Mouse (Mus musculus) limb, embryonic 14.5 days (tissue): ENCODE data around the gene Syne2. TPM values are rescaled to one million over a fixed set of nuclear protein-coding genes. Genes with fewer than 3 reads are reported as not detected.

Experiments used
- ATAC-seq: fragments of 200-750 bp; cut with Nextera tagmentation; 2 replicates; pipeline ENCODE4 v1.8.0; 2017; ENCODE audit warnings: low read depth, moderate number of reproducible peaks, moderate TSS enrichment; ENCODE audit not compliant: low FRiP score
- DNase-seq: peaks from one replicate; pipeline ENCODE4 v3.0.0-alpha.2; 2015; ENCODE audit warnings: low spot score
- H3K27ac ChIP-seq: fragments of 300-500 bp; sonication (generic); replicated peaks from 2 replicates; pipeline ENCODE4 v1.5.1; 2014; ENCODE audit warnings: low read depth, mild to moderate bottlenecking, low read length, moderate library complexity, mixed read lengths
- H3K27me3 ChIP-seq: fragments of 300-500 bp; sonication (generic); 2 replicates; pipeline ENCODE4 v1.6.1; 2014; ENCODE audit warnings: low read length, mixed read lengths; ENCODE audit not compliant: control insufficient read depth, insufficient read depth
- H3K36me3 ChIP-seq: fragments of 300-500 bp; sonication (generic); 2 replicates; pipeline ENCODE4 v1.6.1; 2014; ENCODE audit warnings: mild to moderate bottlenecking, low read length, moderate library complexity, mixed read lengths; ENCODE audit not compliant: control insufficient read depth, insufficient read depth
- H3K4me1 ChIP-seq: fragments of 300-500 bp; sonication (generic); 2 replicates; pipeline ENCODE4 v1.6.1; 2014; ENCODE audit warnings: antibody characterized with exemption, low read length, mixed read lengths; ENCODE audit not compliant: control insufficient read depth, insufficient read depth
- H3K4me2 ChIP-seq: fragments of 300-500 bp; sonication (generic); replicated peaks from 2 replicates; pipeline ENCODE4 v1.6.1; 2014; ENCODE audit warnings: low read depth, mild to moderate bottlenecking, low read length, moderate library complexity; ENCODE audit not compliant: severe bottlenecking
- H3K4me3 ChIP-seq: fragments of 300-500 bp; sonication (generic); replicated peaks from 2 replicates; pipeline ENCODE4 v1.5.1; 2014; ENCODE audit warnings: low read length
- H3K9ac ChIP-seq: fragments of 300-500 bp; sonication (generic); 2 replicates; pipeline ENCODE4 v1.6.1; 2014; ENCODE audit warnings: mild to moderate bottlenecking, low read depth, low read length, moderate library complexity; ENCODE audit not compliant: severe bottlenecking
- H3K9me3 ChIP-seq: fragments of 300-500 bp; sonication (generic); 2 replicates; pipeline ENCODE4 v1.6.1; 2016; ENCODE audit warnings: low read length; ENCODE audit not compliant: control insufficient read depth
- POLR2A ChIP-seq: fragments of 200-500 bp; IDR thresholded peaks from 2 replicates; pipeline ENCODE4 v1.8.0; 2012; ENCODE audit warnings: inconsistent platforms, mild to moderate bottlenecking, moderate library complexity, borderline replicate concordance; ENCODE audit not compliant: insufficient read depth, insufficient read length; ENCODE audit errors: extremely low read depth
- WGBS: fragments of 180-500 bp; shearing (Covaris S2); extraction: QIAGEN DNeasy Blood & Tissue Kit; methylation state at CpG from one replicate; pipeline ENCODE4 v1.1.7; 2014; 5-methylcytosine and 5-hydroxymethylcytosine counted together
- polyA plus RNA-seq, 2 experiments: library from polyadenylated mRNA; depleted of rRNA in 1 of 2; stranded (reverse) in 1 of 2; unstranded in 1 of 2; fragments of >200 nt; fragmentation: Nextera tagmentation in 1 of 2; extraction: Ambion mirVana in 1 of 2; gene quantifications; 2 replicates each; pipeline versions ENCODE4 v1.2.1 to v1.2.3; 2012 to 2014

The Syne2 gene
- polyA plus RNA-seq, 2 experiments = 41.5 to 48.0 TPM

DNA sequence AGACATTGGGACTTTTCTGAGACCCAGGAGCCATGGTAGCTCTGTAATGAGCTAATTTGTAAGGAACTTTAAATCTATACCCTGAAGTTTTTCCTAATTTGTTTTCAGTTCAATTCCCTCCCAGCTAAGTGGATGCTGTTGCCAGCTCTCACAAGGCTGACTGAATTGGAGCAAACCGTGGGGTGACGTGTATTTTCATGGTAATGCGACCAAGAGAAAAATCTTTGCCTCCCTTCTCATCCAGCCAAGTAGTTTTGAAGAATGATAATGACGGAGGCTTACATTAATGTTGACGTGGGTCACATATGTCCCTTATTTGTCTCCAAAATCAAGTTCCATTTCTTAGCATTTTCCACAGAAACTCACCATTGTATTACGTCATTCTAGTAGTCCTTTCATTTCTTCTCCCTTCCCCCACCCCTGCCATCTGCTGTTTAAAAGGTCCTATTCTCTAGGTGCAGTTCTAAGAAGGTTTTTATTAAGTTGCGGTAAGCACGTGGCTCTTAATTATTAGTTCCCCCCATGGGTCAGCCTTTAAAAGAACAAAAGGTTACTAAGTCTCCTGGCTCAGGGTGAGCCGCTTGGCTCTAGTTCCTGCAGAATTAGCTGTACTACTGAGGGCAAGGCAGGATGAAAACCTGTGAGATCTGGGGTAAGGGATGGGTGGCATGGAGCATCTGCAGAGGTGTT is 55.8 kb downstream of the Syne2 start:
- Histone ChIP-seq H3K27ac (peak overlapping the region; percentile 43; the same call in 1 of the 2 replicates), H3K4me2 (peak overlapping the region; percentile 18; the same call in 1 of the 2 replicates), H3K9ac (no peak overlapping the region), H3K4me1 (peaks cover 23% of the 10 kb centered on the region), H3K27me3 (no peaks in the 10 kb centered on the region), H3K36me3 (no peaks in the 10 kb centered on the region; the same call in 1 of the 2 replicates), H3K9me3 (no peaks in the 10 kb centered on the region), H3K4me3 (no peak overlapping the region)
- no peak for ATAC-seq
- DNase-seq = no peak
- no peak for TF ChIP-seq POLR2A
- WGBS = 27% methylated on average over 9 of the region's 9 CpGs

DNA sequence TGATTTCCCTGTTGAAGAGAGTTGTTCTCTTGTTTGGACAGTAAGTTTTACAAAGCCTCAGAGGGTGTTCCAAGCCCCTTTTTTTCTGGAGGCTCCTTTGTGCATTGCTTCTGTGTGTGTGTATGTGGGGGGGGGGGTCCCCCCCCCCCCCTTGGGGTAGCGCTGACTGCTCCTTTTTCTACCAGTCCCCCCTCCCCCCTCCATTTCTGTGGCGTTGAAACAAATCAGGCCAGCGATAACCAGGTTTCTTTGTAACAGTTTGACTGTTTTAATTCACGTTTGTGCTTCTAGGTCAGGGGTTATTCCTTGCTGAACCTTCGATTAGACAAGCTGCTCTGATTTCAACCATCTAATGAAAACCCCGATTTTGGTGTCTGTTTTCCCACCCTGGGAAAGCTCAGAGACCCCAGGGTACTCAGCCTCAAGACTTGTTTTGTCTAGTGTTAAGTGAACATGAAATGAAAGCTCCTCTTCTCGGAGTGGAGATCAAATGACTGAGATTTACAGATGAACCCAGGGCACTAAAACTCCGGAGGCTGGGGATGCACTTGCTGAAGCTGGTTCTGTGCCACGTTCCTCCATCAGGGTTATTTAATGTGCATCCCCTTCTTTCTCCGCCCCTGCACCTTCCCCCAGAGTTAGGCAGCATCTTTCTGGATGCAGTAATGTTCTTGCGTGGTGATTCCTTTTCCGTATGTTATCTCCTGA is 56.5 kb downstream of the Syne2 start:
- Histone ChIP-seq H3K27me3 (no peaks in the 10 kb centered on the region), H3K4me3 (no peak overlapping the region), H3K9ac (no peak overlapping the region), H3K27ac (peak overlapping the region; percentile 43; the same call in 1 of the 2 replicates), H3K9me3 (no peaks in the 10 kb centered on the region), H3K36me3 (no peaks in the 10 kb centered on the region; the same call in 1 of the 2 replicates), H3K4me2 (no peak overlapping the region; the same call in 1 of the 2 replicates), H3K4me1 (peaks cover 16% of the 10 kb centered on the region)
- no peak for DNase-seq
- ATAC-seq = no peak
- 23% methylated on average over 12 of the region's 12 CpGs for WGBS
- no peak for TF ChIP-seq POLR2A

DNA sequence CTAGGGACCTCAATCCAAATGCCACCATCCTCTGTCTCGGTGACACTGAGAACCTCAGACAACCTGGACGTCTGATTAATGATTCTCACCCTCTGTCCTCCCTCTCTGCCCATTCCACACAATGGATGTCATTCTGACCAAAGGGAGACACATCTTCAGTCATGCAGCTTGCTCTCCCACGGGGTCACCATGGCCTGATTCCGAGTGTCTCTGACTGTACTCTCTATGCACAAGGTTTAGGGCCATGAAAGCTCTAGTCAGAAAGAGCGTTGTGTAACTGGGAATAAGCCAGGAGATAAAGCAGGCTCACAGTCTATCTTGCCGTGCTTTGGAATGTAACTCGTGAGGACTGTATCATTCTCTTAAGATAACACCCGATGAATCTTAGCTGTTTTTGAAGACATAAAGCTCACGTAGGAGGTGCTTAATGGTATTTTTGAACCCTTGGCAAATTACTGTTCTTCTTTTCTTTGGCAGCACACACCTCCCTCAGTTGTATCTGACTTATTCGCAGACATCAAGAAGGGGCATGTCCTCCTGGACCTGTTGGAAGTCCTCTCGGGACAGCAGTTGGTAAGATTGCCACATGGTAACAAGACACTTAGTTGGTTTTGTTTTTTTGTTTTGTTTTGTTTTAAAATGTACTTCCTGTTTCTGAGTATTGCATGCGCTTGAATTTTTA is 61.8 kb downstream of the Syne2 start:
- H3K27ac ChIP-seq = no peak overlapping the region
- TF ChIP-seq POLR2A = no peak
- no peaks in the 10 kb centered on the region; the same call in none of the 2 replicates for H3K36me3 ChIP-seq
- no peak overlapping the region for H3K9ac ChIP-seq
- H3K9me3 ChIP-seq = no peaks in the 10 kb centered on the region
- ATAC-seq (no peak), DNase-seq (no peak)
- H3K4me1 ChIP-seq = peaks cover 1% of the 10 kb centered on the region
- H3K4me3 ChIP-seq = no peak overlapping the region
- no peaks in the 10 kb centered on the region for H3K27me3 ChIP-seq
- no peak overlapping the region for H3K4me2 ChIP-seq
- 79% methylated on average over 12 of the region's 12 CpGs for WGBS

DNA sequence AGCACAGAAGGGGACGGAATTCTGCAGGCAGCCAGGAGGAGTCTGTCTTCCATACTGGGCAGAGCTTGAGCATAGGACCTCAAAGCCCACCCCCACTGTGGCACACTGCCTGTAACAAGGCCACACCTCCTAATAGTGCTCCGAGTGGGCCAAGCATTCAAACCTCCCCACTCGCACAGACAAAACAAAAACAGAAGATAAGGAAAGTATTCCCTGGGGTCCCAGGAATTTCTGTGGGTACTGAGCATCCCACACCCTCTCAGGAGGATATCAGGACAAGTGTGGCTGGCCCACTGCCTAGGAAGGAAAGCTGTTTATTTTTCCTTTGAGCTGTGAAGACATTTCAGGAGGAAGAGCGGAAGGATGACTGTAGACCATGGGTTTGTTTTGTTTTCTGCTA is 63.6 kb downstream of the Syne2 start:
- H3K4me1 ChIP-seq = no peaks in the 10 kb centered on the region
- WGBS = 76% methylated on average over 4 of the region's 4 CpGs
- no peak overlapping the region for H3K9ac ChIP-seq
- H3K27ac ChIP-seq = no peak overlapping the region
- DNase-seq (no peak), ATAC-seq (no peak)
- no peak for TF ChIP-seq POLR2A
- H3K4me2 ChIP-seq = no peak overlapping the region
- no peak overlapping the region for H3K4me3 ChIP-seq
- H3K27me3 ChIP-seq = no peaks in the 10 kb centered on the region
- no peaks in the 10 kb centered on the region for H3K9me3 ChIP-seq
- no peaks in the 10 kb centered on the region; the same call in none of the 2 replicates for H3K36me3 ChIP-seq

DNA sequence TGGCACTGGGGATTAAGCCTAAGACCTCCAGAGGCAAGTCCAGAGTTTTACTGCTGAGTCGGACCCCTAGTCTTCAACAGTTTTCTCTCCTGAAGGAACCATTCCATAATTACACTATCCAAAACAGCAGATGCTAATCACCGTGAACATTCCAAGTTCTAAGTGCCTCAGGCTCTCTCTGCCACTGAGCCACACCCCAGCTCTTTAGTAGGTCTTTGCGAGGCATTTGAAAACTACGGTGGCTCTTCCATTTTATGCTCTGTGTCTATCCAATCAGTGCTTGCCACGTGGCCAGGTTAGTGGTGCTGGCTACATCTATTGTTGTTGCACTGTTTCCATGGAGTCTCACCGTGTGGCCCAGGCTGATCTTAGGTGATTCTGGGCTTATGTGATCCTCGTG is 68.2 kb downstream of the Syne2 start:
- H3K36me3 ChIP-seq = peaks cover 20% of the 10 kb centered on the region
- H3K27ac ChIP-seq = no peak overlapping the region
- H3K4me3 ChIP-seq = no peak overlapping the region
- no peak for TF ChIP-seq POLR2A
- no peak for ATAC-seq
- no peak for DNase-seq
- no peaks in the 10 kb centered on the region for H3K27me3 ChIP-seq
- H3K9ac ChIP-seq = no peak overlapping the region
- 62% methylated on average over 7 of the region's 7 CpGs for WGBS
- H3K9me3 ChIP-seq = no peaks in the 10 kb centered on the region
- H3K4me2 ChIP-seq = no peak overlapping the region
- no peaks in the 10 kb centered on the region for H3K4me1 ChIP-seq
